Mouse (Mus musculus) cerebellum, postnatal 36 days (tissue): Measurements from ENCODE around the gene Zscan29.
"Not testable (repeated sequence)": the region's sequence is repeated elsewhere in the genome, so short reads cannot be mapped to it uniquely, and the experiment has no call there.

ENCODE experiments used
- DNase-seq, 2 experiments: peaks; one replicate each; pipeline ENCODE4 v3.0.0; 2021 to 2022; ENCODE audit warnings: mixed read lengths in 2 of 2

The Zscan29 gene

DNA sequence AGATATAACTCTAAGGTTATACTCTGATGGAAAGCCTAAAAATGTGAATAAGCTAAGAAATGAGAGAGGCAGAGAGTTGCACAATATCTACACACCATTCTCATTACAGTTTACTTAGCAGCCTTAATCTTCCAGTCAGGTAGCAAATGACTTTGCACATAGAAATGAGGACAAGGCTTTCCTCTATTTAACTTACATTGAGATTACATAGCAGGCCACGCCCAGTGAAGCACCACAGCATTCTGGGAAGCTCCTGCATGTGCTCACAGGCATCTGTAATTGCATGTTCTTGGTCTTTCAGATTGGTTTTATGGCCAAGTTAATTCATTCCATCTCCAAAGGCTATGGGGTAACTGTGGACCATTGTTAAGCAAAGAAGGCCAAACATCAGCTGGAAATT is 38.1 kb downstream of the Zscan29 start:
- DNase-seq: no peak

DNA sequence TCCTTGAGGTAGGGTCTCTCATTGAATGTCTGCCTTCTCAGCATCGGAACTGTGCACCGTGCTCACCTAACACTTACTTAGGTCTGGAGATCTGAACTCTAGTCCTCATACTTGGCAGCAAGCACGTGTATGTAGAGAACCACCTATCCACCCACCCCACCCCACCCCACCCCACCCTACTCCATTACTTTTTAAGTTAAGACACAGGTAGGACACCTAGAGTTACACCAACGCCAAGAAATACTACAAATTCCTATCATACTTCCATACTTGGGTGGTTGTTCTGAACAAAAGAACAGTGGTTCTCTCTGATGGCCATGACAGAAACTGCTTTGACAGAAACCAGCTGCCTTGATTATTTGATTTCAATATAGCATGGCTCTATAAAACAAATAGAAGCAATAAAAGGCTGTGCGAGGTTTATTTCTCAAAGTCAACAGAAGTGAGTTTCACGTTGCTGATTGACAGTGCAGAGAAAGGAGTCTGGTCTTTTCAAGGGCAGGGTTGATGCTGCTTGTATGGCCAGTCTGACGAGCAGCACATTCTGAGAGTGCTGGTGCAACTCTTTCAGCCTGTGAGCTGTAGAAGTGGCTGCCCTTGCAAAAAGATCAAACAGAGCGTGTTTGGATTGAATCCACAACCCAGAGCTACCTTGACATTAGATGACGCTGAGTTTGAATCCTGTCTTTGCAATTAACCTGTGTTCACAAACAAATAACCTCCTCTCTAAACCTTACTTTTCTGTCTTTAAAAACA is 41.9 kb downstream of the Zscan29 start:
- no peak for DNase-seq

DNA sequence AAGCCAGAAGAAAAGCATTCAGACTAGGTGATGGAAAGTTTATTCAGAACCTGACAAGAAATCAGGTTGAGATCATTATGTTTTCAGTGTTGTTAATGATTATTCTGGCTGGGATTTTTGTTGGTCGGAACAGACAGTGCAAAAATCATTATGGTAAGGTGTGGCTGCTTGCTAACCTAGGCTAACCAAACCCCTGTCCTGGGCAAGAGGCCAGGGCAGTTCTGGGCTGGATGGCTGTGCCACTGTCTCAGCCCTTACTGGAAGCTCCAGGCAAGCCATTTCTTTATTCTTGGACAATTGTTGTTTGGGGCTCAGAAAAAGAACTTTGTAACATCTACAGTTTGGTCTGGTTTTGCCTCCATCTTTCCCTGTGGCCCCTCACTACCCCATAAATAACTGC is 43.4 kb downstream of the Zscan29 start:
- DNase-seq: no peak

DNA sequence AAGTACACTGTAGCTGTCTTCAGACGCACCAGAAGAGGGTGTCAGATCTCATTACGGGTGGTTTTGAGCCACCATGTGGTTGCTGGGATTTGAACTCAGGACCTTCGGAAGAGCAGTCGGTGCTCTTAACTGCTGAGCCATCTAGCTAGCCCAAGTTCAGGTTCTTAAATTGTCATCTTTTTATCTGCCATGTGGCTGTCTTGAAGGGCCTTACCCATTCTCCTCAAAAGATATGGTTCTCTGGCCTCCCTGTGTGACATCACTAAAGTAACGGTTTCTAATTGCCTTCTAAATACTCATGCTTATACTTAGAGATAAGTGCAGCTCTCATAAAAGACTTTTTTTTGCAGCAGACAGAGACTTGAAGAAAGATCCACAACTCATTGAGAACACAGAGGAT is 44.6 kb downstream of the Zscan29 start:
- DNase-seq: not testable (repeated sequence)

DNA sequence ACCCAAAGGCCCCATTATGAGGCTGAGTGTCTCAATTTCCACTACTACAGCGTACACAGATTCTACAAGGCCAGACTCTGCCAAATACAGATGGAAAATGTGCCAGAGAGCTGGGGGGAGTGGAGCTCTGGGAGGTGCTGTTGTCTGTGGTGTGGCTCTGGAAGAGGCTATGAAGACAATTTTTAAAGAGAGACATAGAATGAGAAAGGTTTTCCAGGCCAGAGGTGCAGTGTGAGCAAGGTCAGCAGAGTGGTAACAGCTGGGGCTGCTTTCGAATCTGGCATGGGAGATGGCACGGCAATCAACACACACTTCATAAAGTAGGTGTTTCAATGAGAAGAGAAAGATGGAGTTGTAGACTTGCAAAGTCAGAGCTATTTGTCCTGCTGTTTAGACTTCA is 51.7 kb downstream of the Zscan29 start:
- no peak for DNase-seq

DNA sequence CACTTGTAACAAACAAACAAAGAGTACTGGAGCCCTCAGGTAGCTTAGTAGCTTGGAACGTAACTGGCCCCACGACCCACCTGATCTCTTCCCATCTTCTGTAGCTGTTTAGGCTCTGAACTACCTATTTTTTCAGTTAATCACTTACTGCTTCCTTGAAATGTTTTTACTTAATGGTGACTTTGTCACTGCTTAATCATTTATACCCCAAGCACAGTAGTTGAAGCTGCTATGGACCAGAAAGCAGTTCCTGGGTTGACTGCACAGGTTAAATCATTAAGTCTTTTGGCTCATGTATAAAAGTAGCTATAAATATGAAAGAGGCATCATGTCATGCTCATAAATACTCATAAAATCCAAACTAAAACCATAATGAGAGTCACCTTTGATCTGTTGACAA is 55.5 kb downstream of the Zscan29 start:
- DNase-seq: no peak

DNA sequence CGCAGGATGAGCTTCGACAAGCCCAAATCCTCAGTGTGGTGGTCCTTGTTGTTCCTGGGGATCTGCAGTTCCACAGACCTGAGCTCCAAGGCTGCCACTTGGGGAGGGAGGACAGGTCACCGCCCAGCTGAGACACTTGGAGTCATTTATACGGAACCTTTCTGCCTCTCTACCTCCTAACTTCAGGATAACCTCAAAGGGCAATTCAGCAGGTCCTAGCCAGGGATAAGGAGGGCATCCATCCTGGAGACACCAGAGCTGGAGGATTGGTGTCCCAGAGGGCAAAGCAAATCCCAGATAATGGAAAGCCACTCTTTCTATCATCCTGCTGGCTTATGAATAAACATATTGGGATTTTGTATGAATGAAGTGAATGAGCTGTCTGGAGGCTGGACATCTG is 61.2 kb downstream of the Zscan29 start, which contains the start of gene Tgm7:
Tgm7 (minus strand) TSS at position 101 of the 400 bp plus-strand sequence.
- no peak for DNase-seq
